Mouse (Mus musculus) liver, embryonic 14.5 days (tissue): ENCODE data around the gene Npc2. TPM values are rescaled to one million over a fixed set of nuclear protein-coding genes. Genes with fewer than 3 reads are reported as not detected.

Source experiments
- ATAC-seq: fragments of 200-750 bp; cut with Nextera tagmentation; 2 replicates; pipeline ENCODE4 v1.8.0; 2017; ENCODE audit warnings: moderate number of reproducible peaks, mild to moderate bottlenecking, moderate library complexity; ENCODE audit not compliant: insufficient read depth
- DNase-seq, 3 experiments: peaks; one replicate each; pipeline ENCODE4 v3.0.0-alpha.2; 2012 to 2013; ENCODE audit warnings: low read depth in 3 of 3, low spot score in 3 of 3
- H3K27ac ChIP-seq: fragments of 300-500 bp; sonication (generic); 2 replicates; pipeline ENCODE4 v1.5.1; 2014; ENCODE audit warnings: moderate library complexity, mild to moderate bottlenecking, control low read depth, inconsistent platforms
- H3K27me3 ChIP-seq: fragments of 300-500 bp; sonication (generic); 2 replicates; pipeline ENCODE4 v1.6.1; 2014; ENCODE audit warnings: mild to moderate bottlenecking, low read length, moderate library complexity; ENCODE audit not compliant: control insufficient read depth, insufficient read depth
- H3K36me3 ChIP-seq: fragments of 300-500 bp; sonication (generic); replicated peaks from 2 replicates; pipeline ENCODE4 v1.6.1; 2014; ENCODE audit warnings: low read depth; ENCODE audit not compliant: control insufficient read depth, insufficient read depth
- H3K4me1 ChIP-seq, 2 experiments: fragments of 200-500 bp in 1 of 2; fragments of 300-500 bp in 1 of 2; sonication (generic) in 1 of 2; replicated peaks; 2 replicates each; pipeline ENCODE4 v1.6.1; 2012 to 2014; ENCODE audit warnings: antibody characterized with exemption in 1 of 2, inconsistent platforms in 1 of 2, low read length in 1 of 2; ENCODE audit not compliant: control insufficient read depth in 2 of 2, insufficient read depth in 2 of 2
- H3K4me2 ChIP-seq: fragments of 300-500 bp; sonication (generic); 2 replicates; pipeline ENCODE4 v1.6.1; 2014; ENCODE audit warnings: low read depth, mild to moderate bottlenecking, control low read depth, moderate library complexity
- H3K4me3 ChIP-seq, 2 experiments: fragments of 200-500 bp in 1 of 2; fragments of 300-500 bp in 1 of 2; sonication (generic) in 1 of 2; 2 replicates each; pipeline ENCODE4 v1.5.1; 2012 to 2014; ENCODE audit warnings: low read depth in 2 of 2, low read length in 2 of 2, mild to moderate bottlenecking in 2 of 2, control low read depth in 1 of 2, inconsistent platforms in 1 of 2, moderate library complexity in 1 of 2; ENCODE audit not compliant: insufficient read depth in 1 of 2
- H3K9ac ChIP-seq: fragments of 300-500 bp; sonication (generic); replicated peaks from 2 replicates; pipeline ENCODE4 v1.6.1; 2014; ENCODE audit warnings: mild to moderate bottlenecking, control low read depth, moderate library complexity
- H3K9me3 ChIP-seq: fragments of 300-500 bp; sonication (generic); 2 replicates; pipeline ENCODE4 v1.6.1; 2016; ENCODE audit warnings: low read length, mixed read lengths; ENCODE audit not compliant: control insufficient read depth
- CTCF ChIP-seq: IDR thresholded peaks from 2 replicates; pipeline ENCODE4 v1.5.1; 2016; ENCODE audit warnings: antibody characterized with exemption, low read depth, control low read depth
- EP300 ChIP-seq: IDR thresholded peaks from 2 replicates; pipeline ENCODE4 v1.6.1; 2016; ENCODE audit warnings: antibody characterized with exemption, low read depth
- WGBS: fragments of 180-500 bp; shearing (Covaris S2); extraction: QIAGEN DNeasy Blood & Tissue Kit; methylation state at CpG from one replicate; pipeline ENCODE4 v1.1.7; 2014; ENCODE audit not compliant: insufficient replicate concordance; 5-methylcytosine and 5-hydroxymethylcytosine counted together
- polyA plus RNA-seq, 2 experiments: library from polyadenylated mRNA; depleted of rRNA in 1 of 2; stranded (reverse) in 1 of 2; unstranded in 1 of 2; fragments of >200 nt; fragmentation: Nextera tagmentation in 1 of 2; extraction: Ambion mirVana in 1 of 2; gene quantifications; 2 replicates each; pipeline versions ENCODE4 v1.2.1 to v1.2.3; 2012 to 2014

Npc2 gene
- polyA plus RNA-seq, 2 experiments, result 18.0 to 22.5 TPM

DNA sequence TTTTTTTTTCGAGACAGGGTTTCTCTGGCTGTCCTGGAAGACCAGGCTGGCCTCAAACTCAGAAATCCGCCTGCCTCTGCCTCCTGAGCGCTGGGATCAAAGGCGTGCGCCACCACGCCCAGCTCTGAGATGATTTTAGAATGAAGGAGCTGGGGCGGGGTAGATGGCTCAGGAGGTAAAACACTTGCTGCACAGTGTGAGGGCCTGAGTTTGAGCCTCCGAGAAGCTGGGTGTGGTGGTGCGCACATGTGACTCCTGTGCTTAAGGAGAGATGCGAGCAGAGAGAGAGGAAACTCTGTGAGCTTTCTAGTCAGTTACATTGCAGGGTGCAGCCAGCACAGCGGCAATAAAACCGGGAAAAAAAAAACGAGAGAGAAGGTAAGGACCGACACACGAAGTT, 7.4 kb downstream of the Npc2 start:
- Histone ChIP-seq H3K27me3 (no peaks in the 10 kb centered on the region), H3K9me3 (no peaks in the 10 kb centered on the region), H3K4me1 (peaks cover under 1 to 7% of the 10 kb centered on the region in 2 experiments; a peak in 3 of 4 replicates), H3K27ac (no peak overlapping the region), H3K36me3 (peaks cover 3% of the 10 kb centered on the region; the same call in 1 of the 2 replicates), H3K4me3 (no peak overlapping the region), H3K4me2 (no peak overlapping the region), H3K9ac (no peak overlapping the region)
- no peak for ATAC-seq
- TF ChIP-seq EP300, result no peak
- no peak for TF ChIP-seq CTCF
- 72% methylated on average over 15 of the region's 15 CpGs for WGBS
- DNase-seq, result no peak

DNA sequence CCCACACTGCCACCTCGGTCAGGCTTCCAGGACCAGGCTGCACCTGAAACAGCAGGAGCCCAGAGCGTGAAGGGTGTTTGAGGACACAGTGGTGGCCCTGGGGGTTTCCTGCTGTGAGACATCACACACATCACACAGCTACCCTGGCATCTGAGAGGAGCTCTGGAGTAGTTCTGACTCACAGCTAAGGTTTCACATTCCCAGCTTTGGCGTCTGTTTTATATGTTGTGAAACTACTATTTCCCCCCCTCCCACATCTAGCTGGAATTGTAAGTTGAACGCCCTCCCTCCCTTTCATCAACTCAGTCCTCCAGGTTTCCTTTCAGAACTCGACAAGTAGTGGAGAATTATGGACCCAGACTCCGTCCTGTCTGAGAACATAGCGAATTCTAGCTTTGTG, 8.2 kb downstream of the Npc2 start:
- no peak overlapping the region for H3K4me3 ChIP-seq
- DNase-seq, result no peak
- no peaks in the 10 kb centered on the region for H3K9me3 ChIP-seq
- H3K36me3 ChIP-seq, result peaks cover 6% of the 10 kb centered on the region; the same call in 1 of the 2 replicates
- 81% methylated on average over 7 of the region's 7 CpGs for WGBS
- ATAC-seq, result no peak
- TF ChIP-seq CTCF (no peak), EP300 (no peak)
- peaks cover 0 to 7% of the 10 kb centered on the region in 2 experiments; a peak in 2 of 4 replicates for H3K4me1 ChIP-seq
- no peak overlapping the region for H3K9ac ChIP-seq
- H3K4me2 ChIP-seq, result no peak overlapping the region
- no peak overlapping the region for H3K27ac ChIP-seq
- no peaks in the 10 kb centered on the region for H3K27me3 ChIP-seq

DNA sequence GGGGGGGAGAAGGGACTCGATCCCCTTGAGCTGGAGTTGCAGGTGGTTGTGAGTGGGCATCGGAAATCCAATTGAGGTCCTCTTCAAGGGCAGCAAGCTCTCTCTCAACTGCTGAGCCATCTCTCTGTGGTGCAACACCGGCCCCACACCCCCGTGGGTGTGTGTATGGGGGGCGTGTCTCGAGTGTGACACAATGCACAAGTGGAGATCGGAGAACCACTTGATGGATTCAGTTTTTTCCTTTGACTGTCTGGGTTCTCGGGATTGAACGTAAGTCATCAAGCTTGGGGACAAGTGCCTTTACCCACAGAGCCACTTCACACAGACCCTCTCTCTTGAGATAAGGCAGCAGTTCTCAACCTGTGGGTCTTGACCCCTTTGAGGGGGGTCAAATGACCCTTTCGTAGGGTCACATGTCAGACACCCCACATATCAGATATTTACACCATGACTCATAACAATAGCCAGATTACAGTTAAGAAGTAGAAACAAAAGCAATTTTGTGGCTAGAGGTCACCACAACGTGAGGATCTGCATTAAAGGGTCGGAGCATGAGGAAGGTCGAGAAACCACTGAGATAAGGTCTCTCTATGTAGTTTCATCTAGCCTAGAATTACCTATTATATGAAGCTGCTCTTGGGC, 9.3 kb downstream of the Npc2 start:
- Histone ChIP-seq H3K36me3 (peaks cover 6% of the 10 kb centered on the region; the same call in 1 of the 2 replicates), H3K9me3 (no peaks in the 10 kb centered on the region), H3K4me3 (no peak overlapping the region), H3K27ac (no peak overlapping the region), H3K27me3 (no peaks in the 10 kb centered on the region), H3K4me2 (no peak overlapping the region), H3K4me1 (0 out of 4 replicates have a peak, but pooled peaks cover 0 to 5% of the 10 kb centered on the region in 2 experiments), H3K9ac (no peak overlapping the region)
- DNase-seq (no peak), ATAC-seq (no peak)
- WGBS, result 76% methylated on average over 13 of the region's 13 CpGs
- no peak for TF ChIP-seq EP300
- no peak for TF ChIP-seq CTCF

- TF ChIP-seq EP300 (no peak), CTCF (no peak)
- H3K27ac ChIP-seq, result no peak overlapping the region
- H3K4me1 ChIP-seq, result 0 out of 4 replicates have a peak, but pooled peaks cover 0 to 1% of the 10 kb centered on the region in 2 experiments
- peaks cover 6% of the 10 kb centered on the region; the same call in 1 of the 2 replicates for H3K36me3 ChIP-seq
- H3K9me3 ChIP-seq, result no peaks in the 10 kb centered on the region
- DNase-seq, result no peak
- H3K4me2 ChIP-seq, result no peak overlapping the region
- 64% methylated on average over 5 of the region's 5 CpGs for WGBS
- no peak for ATAC-seq
- H3K4me3 ChIP-seq, result no peak overlapping the region
- no peak overlapping the region for H3K9ac ChIP-seq
- H3K27me3 ChIP-seq, result no peaks in the 10 kb centered on the region
Measured at GRCm38 (mm10) chr12:84762532-84762931, 10.4 kb downstream of the Npc2 start.

GRCm38 (mm10) chr12:84759063-84759462, 13.9 kb downstream of the Npc2 start:
- no peak overlapping the region for H3K9ac ChIP-seq
- no peaks in the 10 kb centered on the region for H3K27me3 ChIP-seq
- H3K4me1 ChIP-seq, result 0 out of 4 replicates have a peak, but pooled peaks cover 0 to 1% of the 10 kb centered on the region in 2 experiments
- 54% methylated on average over 2 of the region's 2 CpGs for WGBS
- TF ChIP-seq CTCF, result peak; percentile 65
- no peak for TF ChIP-seq EP300
- H3K4me2 ChIP-seq, result no peak overlapping the region
- H3K9me3 ChIP-seq, result no peaks in the 10 kb centered on the region
- ATAC-seq, result no peak
- DNase-seq, result peak in 1 of 3 experiments; percentile 33
- H3K4me3 ChIP-seq, result no peak overlapping the region
- H3K36me3 ChIP-seq, result peaks cover 6% of the 10 kb centered on the region
- H3K27ac ChIP-seq, result no peak overlapping the region
